ENCODE assay signal across 8 mouse cellular contexts in the genomic region with DNA sequence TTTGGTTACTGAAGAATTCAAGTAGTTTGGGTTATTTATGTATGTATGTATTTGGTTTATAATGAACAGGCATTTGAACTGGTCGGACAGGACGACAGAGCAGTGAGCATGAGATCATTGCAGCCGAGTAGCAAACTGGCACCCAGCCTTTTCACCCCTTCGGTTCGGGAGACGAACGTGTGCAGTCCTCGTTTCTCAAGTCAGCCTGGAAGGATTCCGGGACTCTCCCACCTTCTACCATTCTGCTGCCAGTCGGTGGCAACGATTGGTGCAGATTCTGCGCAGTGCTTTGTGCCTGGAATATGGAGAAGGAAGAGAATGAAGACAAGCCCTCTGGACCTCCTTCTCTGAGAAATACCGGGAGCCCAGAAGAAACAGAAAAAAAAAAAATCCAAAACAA. TPM values are rescaled to one million over a fixed set of nuclear protein-coding genes. Genes with fewer than 3 reads are reported as not detected.
DNase-seq lines count a peak whose midpoint lies in the region; ATAC-seq and TF ChIP-seq lines count a peak whose summit lies in the region.

No protein-coding gene starts in this region.

- ATAC-seq in heart, embryonic 11.5 days (replicated peaks; ENCODE audit: insufficient number of reproducible peaks, low FRiP score, low TSS enrichment): no peak
- ATAC-seq in embryonic facial prominence, embryonic 14.5 days (ENCODE audit: low read depth): no peak
- ATAC-seq in heart, embryonic 14.5 days (ENCODE audit: insufficient number of reproducible peaks, insufficient read depth, low FRiP score, low read depth): no peak
- no peak for ATAC-seq in stomach, embryonic 16.5 days (ENCODE audit: insufficient read depth, low FRiP score)

- H3K4me2 ChIP-seq in heart, embryonic 11.5 days: no peak overlapping the region
- peak overlapping the region; percentile 15; the same call in 1 of the 2 replicates for H3K4me2 ChIP-seq in embryonic facial prominence, embryonic 14.5 days (ENCODE audit: low read depth, low read length)
- H3K4me2 ChIP-seq in heart, embryonic 14.5 days (ENCODE audit: low read length): peak overlapping the region; percentile 63
- H3K4me2 ChIP-seq in stomach, embryonic 16.5 days (ENCODE audit: low read depth, low read length): 0 out of 2 replicates have a peak overlapping the region, but pooled peaks have one; percentile 1

- H3K9me3 ChIP-seq in heart, embryonic 11.5 days (replicated peaks; ENCODE audit: control insufficient read depth, low read length): no peaks in the 10 kb centered on the region
- peaks cover 5% of the 10 kb centered on the region; the same call in 1 of the 2 replicates for H3K9me3 ChIP-seq in embryonic facial prominence, embryonic 14.5 days (ENCODE audit: control insufficient read depth, low read length)
- H3K9me3 ChIP-seq in heart, embryonic 14.5 days (ENCODE audit: control insufficient read depth, low read length): 0 out of 2 replicates have a peak, but pooled peaks cover 4% of the 10 kb centered on the region
- no peaks in the 10 kb centered on the region for H3K9me3 ChIP-seq in stomach, embryonic 16.5 days (replicated peaks; ENCODE audit: control insufficient read depth, low read length)

- H3K36me3 ChIP-seq in heart, embryonic 11.5 days (ENCODE audit: control insufficient read depth, insufficient read depth, low read length): no peaks in the 10 kb centered on the region
- peaks cover 5% of the 10 kb centered on the region; the same call in 1 of the 2 replicates for H3K36me3 ChIP-seq in embryonic facial prominence, embryonic 14.5 days (ENCODE audit: control insufficient read depth, insufficient read depth, low read length)
- H3K36me3 ChIP-seq in heart, embryonic 14.5 days (ENCODE audit: control insufficient read depth, insufficient read depth, low read length): peaks cover 8% of the 10 kb centered on the region; the same call in 1 of the 2 replicates
- H3K36me3 ChIP-seq in stomach, embryonic 16.5 days (ENCODE audit: control insufficient read depth, insufficient read depth, low read length): no peaks in the 10 kb centered on the region

- H3K9ac ChIP-seq in heart, embryonic 11.5 days (ENCODE audit: low read depth, low read length): no peak overlapping the region
- no peak overlapping the region for H3K9ac ChIP-seq in embryonic facial prominence, embryonic 14.5 days (ENCODE audit: low read depth, low read length)
- H3K9ac ChIP-seq in heart, embryonic 14.5 days (ENCODE audit: low read length): peak overlapping the region; percentile 50; the same call in 1 of the 2 replicates
- H3K9ac ChIP-seq in stomach, embryonic 16.5 days (ENCODE audit: low read length): no peak overlapping the region

- no peak for TF ChIP-seq CTCF in layer of hippocampus, adult 2 months (conservative IDR thresholded peaks at IDR 0.05)

- DNase-seq in heart, adult 11 months: peak; percentile 95
- DNase-seq in embryonic facial prominence, embryonic 14.5 days (ENCODE audit: low spot score): no peak
- peak; percentile 73 to 87 for DNase-seq in layer of hippocampus, adult 2 months (ENCODE audit: low spot score in 2 of 2)
- peak; percentile 39 for DNase-seq in lung, postnatal 36 days
- DNase-seq in thymus, postnatal 14 days: no peak

- no peak overlapping the region for H3K27ac ChIP-seq in heart, embryonic 11.5 days (ENCODE audit: low read depth, low read length)
- peak overlapping the region; percentile 65 for H3K27ac ChIP-seq in embryonic facial prominence, embryonic 14.5 days (replicated peaks; ENCODE audit: low read depth, low read length)
- peak overlapping the region; percentile 22 to 57; a peak in 3 of 4 replicates for H3K27ac ChIP-seq in heart, embryonic 14.5 days (replicated peaks in 1 of 2; ENCODE audit: control insufficient read depth in 1 of 2, insufficient read depth in 1 of 2, low read depth in 2 of 2, low read length in 2 of 2)
- H3K27ac ChIP-seq in layer of hippocampus, adult 2 months: peak overlapping the region; percentile 96
- H3K27ac ChIP-seq in stomach, embryonic 16.5 days (ENCODE audit: low read length): peak overlapping the region; percentile 24; the same call in 1 of the 2 replicates

- H3K4me1 ChIP-seq in heart, embryonic 11.5 days (ENCODE audit: control insufficient read depth, insufficient read depth, low read length): no peaks in the 10 kb centered on the region
- H3K4me1 ChIP-seq in embryonic facial prominence, embryonic 14.5 days (ENCODE audit: control insufficient read depth, insufficient read depth, low read length): peaks cover 13% of the 10 kb centered on the region
- peaks cover 10 to 21% of the 10 kb centered on the region in 2 experiments for H3K4me1 ChIP-seq in heart, embryonic 14.5 days (ENCODE audit: control insufficient read depth in 2 of 2, insufficient read depth in 2 of 2, low read length in 2 of 2)
- H3K4me1 ChIP-seq in stomach, embryonic 16.5 days (ENCODE audit: control insufficient read depth, insufficient read depth, low read length): peaks cover 7% of the 10 kb centered on the region; the same call in 1 of the 2 replicates

- H3K4me3 ChIP-seq in heart, embryonic 11.5 days (ENCODE audit: low read depth, low read length): no peak overlapping the region
- H3K4me3 ChIP-seq in embryonic facial prominence, embryonic 14.5 days (ENCODE audit: low read depth, low read length): no peak overlapping the region; the same call in 1 of the 2 replicates
- H3K4me3 ChIP-seq in heart, embryonic 14.5 days (ENCODE audit: control insufficient read depth in 1 of 2, insufficient read depth in 1 of 2, low read depth in 1 of 2, low read length in 2 of 2): peak overlapping the region; percentile 18 to 21
- H3K4me3 ChIP-seq in layer of hippocampus, adult 2 months: peak overlapping the region; percentile 61
- no peak overlapping the region for H3K4me3 ChIP-seq in stomach, embryonic 16.5 days (replicated peaks; ENCODE audit: low read length)

- WGBS in heart, embryonic 11.5 days (ENCODE audit: insufficient replicate concordance): 62% methylated on average over 13 of the region's 13 CpGs
- WGBS in embryonic facial prominence, embryonic 14.5 days: 66% methylated on average over 13 of the region's 13 CpGs
- WGBS in heart, embryonic 14.5 days: 50% methylated on average over 13 of the region's 13 CpGs
- WGBS in stomach, embryonic 16.5 days: 67% methylated on average over 13 of the region's 13 CpGs

- H3K27me3 ChIP-seq in heart, embryonic 11.5 days (ENCODE audit: control insufficient read depth, insufficient read depth, low read length): no peaks in the 10 kb centered on the region
- H3K27me3 ChIP-seq in embryonic facial prominence, embryonic 14.5 days (replicated peaks; ENCODE audit: control insufficient read depth, insufficient read depth, low read length): no peaks in the 10 kb centered on the region
- no peaks in the 10 kb centered on the region for H3K27me3 ChIP-seq in heart, embryonic 14.5 days (ENCODE audit: control insufficient read depth, insufficient read depth, low read length)
- H3K27me3 ChIP-seq in stomach, embryonic 16.5 days (ENCODE audit: control insufficient read depth, insufficient read depth, low read length): no peaks in the 10 kb centered on the region

RNA-seq across cellular contexts. Expression of a gene that starts 7.3 kb away (rescaled TPM):
- not detected in 2 replicates for polyA plus RNA-seq in heart, embryonic 11.5 days (2014; fragmentation: Nextera tagmentation; extraction: Ambion mirVana)
- not detected in 2 replicates for polyA plus RNA-seq in embryonic facial prominence, embryonic 14.5 days (2014; fragmentation: Nextera tagmentation; extraction: Ambion mirVana)
- not detected in 2 replicates for polyA plus RNA-seq in heart, embryonic 14.5 days (2014; fragmentation: Nextera tagmentation; extraction: Ambion mirVana)
- total RNA-seq in layer of hippocampus, adult 2 months (2021): not detected
- polyA plus RNA-seq in stomach, embryonic 16.5 days (2015; fragmentation: Nextera tagmentation; extraction: Ambion mirVana): not detected in 2 replicates

Comparison
In these comparisons a context has a peak if more than half of its experiments do, and no peak if none do; other contexts are left out.
1. H3K4me3 ChIP-seq: peak in heart, embryonic 14.5 days (2 of 2) and layer of hippocampus, adult 2 months (single experiment); none in heart, embryonic 11.5 days (single experiment), embryonic facial prominence, embryonic 14.5 days (single experiment) and stomach, embryonic 16.5 days (single experiment).
2. DNase-seq: peak in heart, adult 11 months (single experiment), layer of hippocampus, adult 2 months (2 of 2) and lung, postnatal 36 days (single experiment); none in embryonic facial prominence, embryonic 14.5 days (single experiment) and thymus, postnatal 14 days (single experiment).